Mouse (Mus musculus) 3134 (cell line): Measurements from ENCODE around the gene Lnx2.

Source experiments
- DNase-seq: peaks from one replicate; pipeline ENCODE4 v3.0.0-alpha.2; 2011; ENCODE audit warnings: low spot score; ENCODE audit not compliant: insufficient read length; ENCODE audit errors: extremely low read depth

Gene Lnx2

DNA sequence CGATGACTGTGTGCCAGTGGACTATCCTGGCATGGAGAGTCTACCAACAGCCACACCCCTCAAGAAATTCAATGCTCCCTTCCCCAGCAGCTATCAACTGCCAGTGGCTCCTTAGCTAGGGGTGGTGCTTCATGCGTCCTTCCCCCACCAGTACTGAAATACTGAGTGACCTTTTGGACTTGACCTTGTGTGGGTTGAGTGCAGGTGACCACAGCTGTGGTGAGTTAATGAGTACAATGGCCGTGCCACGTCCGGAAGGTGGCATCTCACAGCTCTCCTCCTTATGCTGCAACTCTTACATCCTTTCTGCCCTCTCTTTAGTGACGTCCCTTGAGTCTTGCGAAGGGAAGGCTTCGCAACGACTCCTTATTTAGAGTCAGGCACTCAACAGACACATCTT lies 103.0 kb downstream of the Lnx2 start:
- DNase-seq, result no peak

DNA sequence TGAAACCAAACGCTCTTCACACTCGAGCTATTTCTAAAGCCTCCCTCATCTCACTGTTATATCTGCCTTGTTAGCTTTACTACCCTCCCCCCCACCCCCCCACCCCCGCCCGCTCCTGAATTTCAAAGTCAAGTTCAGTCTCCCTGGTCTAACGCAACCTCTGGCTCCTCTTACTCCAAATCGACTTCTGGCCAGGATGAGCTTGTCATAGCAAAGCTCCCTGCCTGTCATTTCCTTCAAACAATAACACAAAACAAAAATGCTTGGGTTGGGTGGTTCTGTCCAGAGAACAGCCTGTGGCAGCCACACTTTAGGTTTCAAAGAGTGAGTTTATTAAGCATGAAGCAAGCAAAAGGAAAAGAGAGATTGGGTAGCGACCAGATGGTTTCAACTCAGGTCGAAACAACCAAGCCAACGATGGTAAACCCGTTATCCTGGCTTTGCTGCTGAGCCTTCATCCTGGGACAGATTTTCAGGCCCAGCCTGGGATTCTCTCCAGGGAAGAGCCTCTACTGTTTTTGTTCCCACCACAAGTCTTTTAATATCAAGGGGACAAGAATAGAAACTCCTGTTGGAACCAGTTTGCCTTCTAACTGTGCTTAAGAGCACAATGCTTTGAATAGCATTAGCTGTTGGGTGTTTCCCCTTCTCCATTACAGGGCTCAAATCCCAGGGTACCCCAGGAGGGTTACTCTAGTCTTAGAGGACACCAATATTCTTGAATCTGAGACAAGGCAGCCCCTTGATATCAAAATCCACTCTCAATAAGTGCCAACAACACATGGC lies 104.4 kb downstream of the Lnx2 start:
- DNase-seq, result no peak

DNA sequence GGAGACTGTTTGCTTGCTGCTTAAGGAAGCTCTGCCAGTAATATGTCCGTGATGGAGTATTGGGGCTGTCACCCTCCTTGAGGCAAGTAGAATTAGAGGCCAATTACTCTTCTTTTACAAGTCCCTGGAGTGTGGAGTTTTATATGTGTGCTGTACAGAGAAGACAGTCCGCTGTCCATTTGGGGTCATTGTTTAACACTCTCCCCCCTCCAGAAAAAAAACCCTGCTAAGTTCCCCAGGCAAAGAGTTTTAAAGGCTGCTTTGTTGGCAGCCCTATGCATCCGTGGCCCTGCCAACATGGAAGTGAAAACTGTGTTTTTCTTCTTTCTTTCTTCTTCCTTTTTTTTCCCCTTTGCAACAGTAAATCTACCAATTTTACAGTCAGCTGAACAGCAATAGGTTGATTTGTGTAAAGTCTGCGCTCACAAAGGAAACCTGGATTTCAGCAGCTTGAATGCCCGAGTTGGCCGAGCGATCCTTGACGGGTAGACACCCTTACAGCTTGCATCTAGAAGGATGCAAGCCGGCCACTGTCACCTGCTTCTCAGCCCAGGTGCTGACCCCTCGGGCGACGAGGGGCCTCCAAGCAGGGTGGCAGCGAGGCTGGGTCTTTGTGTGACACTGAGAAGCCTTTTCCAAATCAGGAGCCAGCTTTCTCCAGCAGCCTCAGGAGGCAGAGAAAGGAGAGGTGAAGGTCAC lies 107.5 kb downstream of the Lnx2 start:
- DNase-seq, result no peak
